Mouse (Mus musculus) gastrocnemius, postnatal 14 days (tissue): ENCODE measurements at regions not wholly inside any gene's neighbourhood (a gene's known extent, or its start where the extent isn't known, plus 50 kb on each side); places are given as distances from the start of the nearest gene placed in this dataset.
A peak's percentile ranks its signal among the peaks of the same experiment; 100 is the strongest.

Experiments
- DNase-seq: peaks from one replicate; pipeline ENCODE4 v3.0.0; 2021; ENCODE audit warnings: mixed read lengths
- intact Hi-C: fragments of 180-260 bp; cut with DNase I; formaldehyde crosslinking; loops from one replicate; pipeline ENCODE4 v1.15.1; 2025; ENCODE audit warnings: low total_unique reads

GRCm38 (mm10) chr12:69458170-69458841 lies 86.0 kb upstream of the Gm9887 start:
- no peak for DNase-seq
- intact Hi-C loops = loop anchor here (10.0 kb wide), 1 partner anchor 116 kb away; no protein-coding TSS in a partner anchor

- no peak for DNase-seq
These were observed 84.5 kb upstream of the Gm9887 start for GRCm38 (mm10) chr12:69456746-69457145.

GRCm38 (mm10) chr12:69456116-69456515 lies 83.9 kb upstream of the Gm9887 start:
- intact Hi-C loops = loop anchor here (10.0 kb wide), 1 partner anchor 119 kb away; no protein-coding TSS in a partner anchor
- DNase-seq = no peak

More at GRCm38 (mm10) chr12:69456746-69457145, 84.5 kb upstream of the Gm9887 start:
- intact Hi-C loops = loop anchor here (10.0 kb wide), 1 partner anchor 118 kb away; no protein-coding TSS in a partner anchor

- intact Hi-C loops = loop anchor here (10.0 kb wide), 1 partner anchor 119 kb away; no protein-coding TSS in a partner anchor
- DNase-seq = no peak
These were observed 83.3 kb upstream of the Gm9887 start for GRCm38 (mm10) chr12:69455566-69455965.

- DNase-seq = no peak
- intact Hi-C loops = loop anchor here (10.0 kb wide), 1 partner anchor 121 kb away; no protein-coding TSS in a partner anchor
These were observed 81.3 kb upstream of the Gm9887 start for GRCm38 (mm10) chr12:69453544-69453943.

GRCm38 (mm10) chr12:69452986-69453385 lies 80.7 kb upstream of the Gm9887 start:
- DNase-seq = no peak
- intact Hi-C loops = loop anchor here (10.0 kb wide), 1 partner anchor 122 kb away; no protein-coding TSS in a partner anchor

- DNase-seq = no peak
- intact Hi-C loops = loop anchor here (10.0 kb wide), 1 partner anchor 124 kb away; no protein-coding TSS in a partner anchor
These were observed 78.9 kb upstream of the Gm9887 start for GRCm38 (mm10) chr12:69451110-69451509.

GRCm38 (mm10) chr12:69447962-69448767 lies 75.9 kb upstream of the Gm9887 start:
- intact Hi-C loops = no loop called here
- DNase-seq = peak; percentile 31

- DNase-seq = no peak
- intact Hi-C loops = no loop called here
These were observed 75.1 kb upstream of the Gm9887 start for GRCm38 (mm10) chr12:69447322-69447827.

GRCm38 (mm10) chr12:69446468-69447321 lies 74.4 kb upstream of the Gm9887 start:
- peak; percentile 81 for DNase-seq
- intact Hi-C loops = no loop called here

- no peak for DNase-seq
- intact Hi-C loops = no loop called here
These were observed 73.8 kb upstream of the Gm9887 start for GRCm38 (mm10) chr12:69446085-69446467.

GRCm38 (mm10) chr12:69442321-69442720 lies 70.1 kb upstream of the Gm9887 start:
- no peak for DNase-seq
- intact Hi-C loops = no loop called here

- DNase-seq = no peak
- intact Hi-C loops = no loop called here
These were observed 69.5 kb upstream of the Gm9887 start for GRCm38 (mm10) chr12:69441764-69442163.

GRCm38 (mm10) chr12:69438271-69438670 lies 66.0 kb upstream of the Gm9887 start:
- DNase-seq = no peak
- intact Hi-C loops = no loop called here

GRCm38 (mm10) chr12:69436839-69437501 lies 64.7 kb upstream of the Gm9887 start:
- DNase-seq = no peak
- intact Hi-C loops = no loop called here

GRCm38 (mm10) chr12:69434315-69434714 lies 62.1 kb upstream of the Gm9887 start:
- DNase-seq = no peak
- intact Hi-C loops = no loop called here

- DNase-seq = no peak
- intact Hi-C loops = no loop called here
These were observed 59.8 kb upstream of the Gm9887 start for GRCm38 (mm10) chr12:69432086-69432485.

GRCm38 (mm10) chr12:69428108-69428507 lies 55.9 kb upstream of the Gm9887 start:
- no peak for DNase-seq
- intact Hi-C loops = no loop called here

- intact Hi-C loops = no loop called here
- DNase-seq = no peak
These were observed 53.4 kb upstream of the Gm9887 start for GRCm38 (mm10) chr12:69425610-69426009.
